Mouse (Mus musculus): ENCODE data around the gene Cmtm6.

Cmtm6 gene

DNA sequence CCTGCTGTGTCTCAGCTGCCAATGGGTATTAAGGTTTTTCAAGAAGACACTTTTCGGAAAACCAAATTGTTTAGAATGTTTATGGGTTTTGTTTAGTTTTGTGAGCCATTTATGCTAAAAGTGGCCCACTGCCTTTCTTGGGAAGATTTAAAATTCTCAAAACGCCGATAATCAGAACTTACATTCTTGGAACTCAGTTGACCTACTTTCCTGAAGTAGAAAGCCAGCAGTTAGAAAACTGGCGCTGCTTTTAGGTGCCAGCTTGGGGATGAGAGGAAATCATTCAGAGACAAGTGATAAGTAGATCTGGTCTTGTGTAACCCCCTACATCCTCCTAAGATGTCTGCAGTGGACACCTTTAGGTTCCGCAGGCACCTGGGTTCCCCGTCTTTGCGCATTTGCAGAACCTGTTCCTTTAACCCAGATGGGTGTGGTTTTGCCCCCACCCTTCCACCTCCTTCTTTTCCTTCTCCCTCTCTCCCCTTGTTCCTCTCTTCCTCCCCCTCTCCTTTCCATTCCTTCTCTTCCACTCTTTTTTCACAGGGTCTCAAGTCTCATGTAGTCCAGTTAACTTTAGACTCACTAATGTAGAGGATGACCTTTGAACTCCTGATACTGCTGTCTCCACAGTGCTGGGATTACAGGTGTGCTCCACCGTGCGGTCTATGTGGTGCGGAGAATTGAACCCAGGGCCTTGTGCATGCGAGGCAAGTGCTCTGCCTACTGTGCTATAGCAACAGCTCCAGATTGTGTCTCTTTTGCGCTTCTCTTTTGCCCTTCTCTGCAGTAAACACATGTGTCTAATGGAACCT, 1.2 kb downstream of the Cmtm6 start:
- DNase-seq = peak; percentile 48

DNA sequence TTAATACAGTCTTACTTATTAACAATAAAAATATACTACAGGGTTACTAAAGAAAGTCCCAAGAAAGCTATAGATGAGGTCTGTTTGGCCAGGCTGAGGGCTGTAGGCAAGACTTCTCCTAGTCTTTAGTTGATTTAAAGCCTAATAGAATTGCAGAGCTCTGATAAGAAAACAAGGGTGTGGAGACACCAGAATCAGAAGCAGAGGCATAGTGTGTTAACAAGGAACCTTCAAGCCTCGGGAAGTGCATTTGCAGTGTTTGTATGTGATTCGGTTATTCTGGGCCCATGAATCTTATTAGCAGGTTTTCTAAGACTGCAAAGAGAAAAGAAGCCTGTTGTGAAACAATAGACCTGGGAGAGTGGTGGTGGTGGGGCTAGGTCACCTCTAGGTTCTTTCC, 2.3 kb downstream of the Cmtm6 start:
- no peak for DNase-seq

DNA sequence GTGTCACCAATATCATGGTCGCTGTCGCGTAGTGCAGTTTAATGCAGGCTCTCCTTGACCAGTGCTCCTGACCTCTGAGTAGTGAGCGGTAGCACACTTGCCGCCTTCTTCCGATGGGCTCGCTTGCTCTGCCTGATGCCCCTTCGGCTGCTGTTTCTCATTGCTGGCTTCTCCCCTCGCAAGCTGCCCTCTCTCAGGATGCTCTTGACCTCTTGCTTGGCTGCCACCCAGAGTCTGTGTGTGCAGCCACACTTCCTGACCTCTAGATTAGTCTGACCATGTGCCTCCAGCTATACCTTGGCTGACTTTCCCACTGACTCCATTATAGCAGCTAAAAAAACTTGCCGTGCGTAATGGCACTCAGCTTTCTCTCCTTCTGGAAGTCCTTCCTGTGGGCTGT, 5.5 kb downstream of the Cmtm6 start:
- DNase-seq = no peak

DNA sequence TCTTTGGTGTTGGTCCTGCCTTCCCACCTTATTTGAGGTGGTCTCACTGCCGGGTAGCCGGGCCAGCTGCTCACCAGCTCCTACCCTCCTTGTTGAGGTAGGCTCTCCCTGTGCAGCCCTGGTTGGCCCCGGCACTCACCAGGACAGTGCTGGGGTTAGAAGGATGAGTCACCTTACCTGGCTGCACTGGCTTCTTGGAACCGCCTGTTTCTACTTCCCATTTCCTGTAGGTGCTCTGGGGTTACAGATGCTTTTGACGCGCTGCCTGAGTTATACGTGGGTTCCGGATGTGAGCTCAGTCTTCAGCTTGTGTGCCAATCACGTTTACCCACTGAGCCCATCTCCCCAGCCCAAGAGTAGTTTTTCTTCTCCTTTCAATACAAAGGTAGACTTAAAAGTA, 9.4 kb downstream of the Cmtm6 start:
- DNase-seq = no peak

DNA sequence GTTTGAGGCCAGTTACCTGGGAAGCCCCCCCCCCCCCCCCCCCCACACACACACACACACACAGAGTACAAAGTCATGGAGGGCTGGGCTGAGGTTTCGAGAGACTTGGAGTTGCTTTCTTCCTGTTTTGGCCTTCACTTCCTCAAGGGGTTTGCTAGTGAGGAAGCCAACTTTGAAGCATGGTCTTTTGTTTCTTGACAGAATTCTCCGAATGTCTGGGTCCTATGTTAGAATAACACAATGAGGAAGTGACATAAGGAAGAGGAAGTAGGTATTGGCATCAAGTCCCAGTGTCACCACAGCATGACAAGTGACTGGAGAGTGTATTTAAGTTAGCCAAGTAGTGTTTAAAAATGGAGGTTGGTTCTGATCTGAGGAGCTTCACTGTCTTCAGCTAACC, 11.8 kb downstream of the Cmtm6 start:
- DNase-seq = no peak

DNA sequence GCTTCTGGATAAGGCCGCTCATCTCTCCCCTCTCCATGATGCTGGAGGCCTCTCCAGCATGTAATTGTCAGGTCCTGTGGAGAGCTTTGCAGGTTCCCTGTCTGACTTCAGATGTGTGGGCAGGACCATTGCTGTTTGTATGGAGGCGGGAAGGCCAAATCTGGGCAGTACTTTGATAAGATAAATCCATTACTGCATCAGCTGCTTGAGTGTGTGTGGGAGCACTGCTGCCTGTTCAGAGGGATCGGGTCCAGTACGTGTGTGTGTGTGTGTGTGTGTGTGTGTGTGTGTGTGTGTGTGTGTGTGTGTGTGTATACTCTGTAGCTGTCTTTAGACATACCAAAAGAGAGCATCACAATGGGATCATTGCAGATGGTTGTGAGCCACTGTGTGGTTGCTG, 14.2 kb downstream of the Cmtm6 start:
- DNase-seq = no peak

DNA sequence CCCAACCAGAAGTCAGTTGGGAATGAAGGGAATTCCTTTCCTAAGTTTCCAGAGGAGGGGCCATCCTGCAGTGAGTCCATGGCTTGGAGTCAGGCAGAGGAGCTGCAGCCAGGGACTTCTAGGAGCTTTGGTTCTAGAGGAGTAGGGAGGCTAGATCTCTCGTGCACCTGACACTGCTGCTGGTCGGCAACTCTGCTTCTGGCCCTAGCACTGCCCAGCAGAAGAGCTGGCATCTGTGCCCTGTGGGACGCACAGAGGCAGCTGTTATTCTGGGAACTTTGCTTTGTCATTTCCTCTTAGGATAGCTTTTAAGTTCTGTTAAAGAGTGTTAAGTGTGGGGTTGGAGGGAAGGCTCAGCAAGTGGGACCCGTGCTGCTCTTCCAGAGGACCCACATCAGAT, 14.7 kb downstream of the Cmtm6 start:
- no peak for DNase-seq

DNA sequence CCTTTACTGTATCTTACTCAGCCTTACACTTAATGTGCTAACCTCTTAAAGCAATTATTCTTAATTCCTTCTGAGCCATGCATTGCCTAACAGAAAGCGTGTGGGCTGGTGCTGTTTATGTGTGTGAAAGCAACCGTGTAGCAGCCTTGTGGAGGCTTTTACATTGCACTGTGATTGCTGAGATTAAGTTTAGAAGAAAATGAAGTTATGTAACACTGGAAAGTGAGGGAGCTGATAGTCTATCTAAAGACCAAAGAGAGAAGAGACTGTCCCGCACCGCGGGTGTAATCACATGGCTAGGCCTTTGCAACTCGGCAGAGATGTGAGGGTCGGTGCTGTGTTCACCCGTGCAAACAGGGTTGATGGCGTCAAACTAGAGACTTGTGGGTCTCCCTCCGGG, 16.1 kb downstream of the Cmtm6 start:
- DNase-seq = no peak

DNA sequence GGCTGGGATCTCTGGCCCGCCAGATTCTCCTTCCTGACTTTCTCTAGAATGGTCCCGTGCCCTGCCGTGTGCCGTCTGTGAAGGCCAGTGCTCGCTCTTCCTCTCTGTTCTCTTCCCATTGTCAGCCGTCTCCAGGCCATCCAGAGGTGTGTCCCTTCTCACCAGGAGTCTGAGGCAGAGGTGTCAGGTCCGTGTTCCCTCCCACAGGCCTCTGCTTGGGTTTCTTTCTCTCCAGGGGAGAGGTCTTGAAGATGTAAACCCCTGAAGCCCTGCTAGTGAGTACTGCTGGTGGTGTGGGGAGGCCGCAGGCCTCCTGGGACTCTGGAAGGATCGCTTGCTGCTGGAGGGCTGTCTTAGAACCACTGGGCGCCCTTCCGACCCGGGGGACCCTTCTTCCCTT, 16.6 kb downstream of the Cmtm6 start:
- no peak for DNase-seq

DNA sequence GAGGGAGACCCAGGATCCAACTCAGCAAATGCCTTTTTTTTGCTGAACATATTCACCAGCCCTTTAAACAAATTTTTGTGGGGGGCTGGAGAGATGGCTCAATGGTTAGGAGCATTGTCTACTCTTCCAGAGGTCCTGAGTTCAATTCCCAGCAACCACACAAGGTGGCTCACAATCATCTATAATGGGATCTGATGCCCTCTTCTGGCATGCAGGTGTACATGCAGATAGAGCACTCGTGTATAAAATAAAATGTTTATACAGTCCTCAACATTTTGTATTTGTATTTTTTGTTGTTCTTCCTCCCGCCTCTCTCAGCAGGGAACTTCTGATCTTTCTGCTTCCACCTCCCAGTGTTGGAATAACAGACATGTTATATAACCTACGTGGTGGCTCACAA, 20.7 kb downstream of the Cmtm6 start:
- DNase-seq = no peak

DNA sequence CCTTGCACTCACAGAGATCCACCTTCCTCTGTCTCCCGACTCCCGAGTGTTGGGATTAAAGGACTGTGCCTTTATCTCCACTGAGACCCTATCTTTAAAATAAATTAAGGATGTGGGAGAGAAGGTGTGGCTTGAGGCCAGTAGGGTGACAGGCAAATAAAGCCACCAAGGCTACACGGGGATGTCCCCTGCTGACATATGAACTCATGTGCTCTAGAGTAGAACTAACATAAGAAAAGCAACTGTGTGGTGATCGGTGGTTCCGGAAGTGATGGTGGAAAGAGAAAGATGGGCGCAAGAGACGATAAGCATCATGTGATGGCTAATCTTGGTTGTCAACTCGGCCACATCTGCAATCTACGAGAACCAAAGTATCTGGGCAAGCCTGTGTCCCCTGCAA, 21.4 kb downstream of the Cmtm6 start:
- no peak for DNase-seq

DNA sequence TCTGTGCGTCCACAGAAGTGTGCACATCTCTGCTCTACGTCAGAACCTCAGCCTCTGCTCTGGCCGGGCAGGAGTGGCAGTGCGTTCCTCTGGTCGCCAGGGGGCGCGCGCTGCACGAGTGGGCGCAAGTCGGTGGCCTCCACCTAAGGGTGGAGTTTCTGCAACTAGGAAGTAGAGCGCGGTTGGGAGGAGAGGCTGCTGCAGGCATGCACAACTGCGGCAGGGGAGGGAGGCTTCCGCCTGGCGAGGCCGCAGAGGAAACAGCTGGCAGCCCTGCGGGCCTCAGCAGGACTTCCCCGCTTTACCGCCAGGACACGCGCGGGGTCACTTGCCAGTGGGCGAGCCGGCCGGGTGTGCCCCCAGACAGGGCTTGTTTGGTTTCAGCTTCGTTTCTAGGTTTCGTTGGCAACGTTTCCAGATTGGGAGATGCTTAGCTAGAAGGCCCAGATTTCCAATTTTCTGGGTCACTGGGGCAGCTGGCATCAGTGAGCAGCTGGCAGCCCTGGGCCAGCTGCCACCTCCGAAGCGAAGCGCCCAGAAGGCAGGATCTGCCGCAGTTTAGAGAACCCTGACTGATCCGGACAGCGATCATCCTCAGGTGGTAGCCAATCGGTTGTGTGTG, 22.1 kb downstream of the Cmtm6 start:
- DNase-seq = peak; percentile 97

DNA sequence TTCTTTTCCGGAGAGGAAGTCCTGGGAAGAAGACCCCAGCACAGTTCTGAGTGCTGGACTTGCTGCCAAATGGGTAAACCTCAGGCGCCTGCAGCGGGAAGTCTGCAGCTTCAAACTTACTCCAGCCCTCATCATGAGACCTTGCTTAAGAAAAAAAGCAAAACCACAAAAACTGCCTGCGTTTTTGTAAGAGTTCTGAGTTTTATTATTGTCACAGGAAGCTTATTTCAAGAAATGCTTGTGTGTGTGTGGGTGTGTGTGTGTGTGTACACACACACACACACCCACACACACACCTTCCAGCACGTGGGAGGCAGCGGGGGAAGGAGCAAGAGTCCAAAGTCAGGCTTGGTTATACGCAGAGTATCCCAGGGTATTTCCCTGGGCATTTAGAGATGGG, 27.4 kb downstream of the Cmtm6 start:
- no peak for DNase-seq

DNA sequence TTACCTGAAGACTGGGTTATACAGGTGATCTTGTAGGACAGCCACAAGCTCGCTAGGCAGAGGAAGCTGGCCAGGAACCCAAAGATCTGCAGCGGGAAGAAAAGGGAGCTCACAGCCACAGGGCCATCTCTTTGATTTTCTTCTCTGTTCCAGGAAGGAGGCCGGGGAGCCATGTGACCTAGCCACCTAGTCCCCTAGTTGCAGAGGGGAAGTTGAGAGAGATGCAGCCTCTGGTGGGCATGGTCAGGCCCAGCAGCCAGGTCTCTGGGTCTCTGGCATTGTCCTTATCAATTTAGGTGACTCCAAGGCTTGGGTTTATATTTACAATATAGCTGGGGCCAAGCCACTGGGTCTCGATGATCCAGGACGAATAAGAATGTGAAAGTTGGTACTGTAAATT, 27.9 kb downstream of the Cmtm6 start:
- DNase-seq = no peak

DNA sequence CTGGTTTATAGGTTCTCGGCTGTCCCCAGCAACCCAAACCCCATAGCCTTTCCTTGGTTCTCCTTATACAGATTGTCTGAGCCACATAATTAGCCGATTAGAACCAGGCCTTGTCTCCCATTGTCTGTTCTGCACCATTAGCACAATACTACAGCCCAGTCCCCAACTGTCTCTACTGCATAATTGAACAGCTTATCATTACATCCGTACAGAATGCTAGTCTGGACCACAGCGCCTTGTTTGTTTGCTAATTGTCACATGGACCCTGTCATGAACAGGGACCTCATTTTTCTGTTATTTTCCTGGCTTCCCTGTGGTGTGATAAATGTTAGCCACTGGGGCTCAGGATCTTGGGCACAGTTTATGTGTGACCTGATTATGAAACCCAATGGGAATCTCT, 29.0 kb downstream of the Cmtm6 start:
- no peak for DNase-seq

DNA sequence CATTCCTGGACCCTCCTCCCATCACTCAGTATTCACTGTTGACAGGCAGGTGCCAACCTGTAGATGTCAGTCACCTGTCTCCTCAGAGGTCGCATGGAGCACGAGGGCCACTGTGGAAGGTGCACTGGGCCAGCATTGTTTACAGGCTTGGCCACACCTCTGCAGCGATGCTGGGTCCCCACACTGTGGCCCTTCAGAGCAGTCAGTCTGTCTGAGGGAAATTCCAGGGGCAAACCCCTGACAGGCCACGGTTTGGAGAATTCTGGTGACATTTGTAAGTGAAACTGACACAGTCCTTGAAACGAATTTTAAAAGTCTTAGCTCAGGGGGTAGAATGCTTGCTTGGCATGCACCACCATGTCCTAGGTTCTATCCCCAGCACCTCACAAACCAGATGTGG, 29.4 kb downstream of the Cmtm6 start:
- no peak for DNase-seq

DNA sequence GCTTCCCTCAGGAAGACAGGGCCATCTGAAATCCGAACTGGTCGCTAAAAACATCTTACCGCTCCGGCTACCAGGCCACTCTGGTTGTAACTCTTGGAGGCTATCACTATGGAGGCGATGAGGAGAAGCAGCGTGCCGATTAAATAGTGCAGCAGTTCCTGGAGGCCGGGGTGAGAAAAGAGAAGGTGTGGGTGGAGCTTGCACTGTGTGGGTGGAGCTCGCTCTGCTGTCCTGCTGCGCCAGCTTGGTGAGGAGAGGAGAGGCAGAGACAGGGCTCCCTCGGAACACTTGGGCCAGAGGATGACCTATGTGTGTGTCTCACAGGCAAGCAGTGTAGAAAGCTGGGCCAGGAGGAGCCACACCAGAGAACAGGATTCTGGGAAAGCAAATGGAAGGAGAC, 30.9 kb downstream of the Cmtm6 start:
- no peak for DNase-seq

DNA sequence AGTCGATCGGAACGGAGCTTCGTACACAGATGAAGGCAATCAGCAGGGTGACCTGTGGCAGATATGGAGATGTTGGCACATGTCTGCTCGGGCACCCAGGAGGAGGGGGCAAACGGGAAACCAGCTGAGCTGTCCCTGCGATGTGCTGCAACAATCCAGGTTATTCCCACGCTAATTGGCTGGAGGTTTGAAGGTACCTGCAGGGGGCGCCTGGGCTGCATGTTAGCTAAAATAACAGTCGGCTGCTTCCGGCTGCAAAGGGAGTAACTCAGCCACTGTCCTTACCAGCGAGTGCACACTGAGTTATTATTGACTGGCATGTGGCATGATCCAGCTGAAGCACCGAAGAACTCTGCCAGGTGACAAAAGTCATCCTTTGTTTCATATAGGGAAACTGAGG, 32.4 kb downstream of the Cmtm6 start:
- DNase-seq = peak; percentile 81

DNA sequence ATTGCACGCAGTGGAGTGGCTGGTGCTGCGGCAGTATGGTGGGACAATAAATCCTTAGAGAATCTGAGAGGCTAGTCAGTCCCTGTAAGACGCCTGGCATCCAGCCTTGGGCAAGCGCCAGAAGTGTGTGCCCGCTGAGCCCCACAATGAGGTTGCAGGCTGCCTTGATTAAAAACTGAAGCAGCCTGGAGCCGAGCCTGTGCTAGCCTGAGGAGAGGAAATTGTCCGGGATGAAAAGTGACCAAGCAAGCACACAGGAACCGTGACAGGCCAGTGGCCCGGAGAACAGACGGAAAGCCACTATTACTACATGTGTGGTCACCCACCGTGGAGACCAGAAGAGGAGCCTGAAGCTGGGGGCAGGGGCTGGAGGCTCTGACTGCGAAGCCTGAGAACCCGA, 36.1 kb downstream of the Cmtm6 start:
- DNase-seq = no peak

DNA sequence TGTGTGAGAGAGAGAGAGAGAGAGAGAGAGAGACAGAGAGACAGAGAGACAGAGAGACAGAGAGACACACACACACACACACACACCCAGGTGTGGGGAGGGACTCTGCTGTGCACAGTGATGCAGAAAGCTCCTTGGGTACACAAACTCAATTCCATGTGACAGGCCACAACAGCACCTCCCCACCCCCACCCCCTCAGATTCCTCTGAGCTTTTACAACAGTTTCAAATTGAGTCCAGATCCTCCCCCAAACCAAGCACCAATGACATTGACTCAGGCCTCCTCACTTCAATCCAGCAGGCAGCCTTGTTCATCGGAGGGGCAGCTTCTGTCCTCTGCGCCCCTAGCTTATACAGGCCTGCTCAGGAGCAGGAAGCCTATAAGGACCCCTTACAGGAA, 36.6 kb downstream of the Cmtm6 start:
- no peak for DNase-seq

DNA sequence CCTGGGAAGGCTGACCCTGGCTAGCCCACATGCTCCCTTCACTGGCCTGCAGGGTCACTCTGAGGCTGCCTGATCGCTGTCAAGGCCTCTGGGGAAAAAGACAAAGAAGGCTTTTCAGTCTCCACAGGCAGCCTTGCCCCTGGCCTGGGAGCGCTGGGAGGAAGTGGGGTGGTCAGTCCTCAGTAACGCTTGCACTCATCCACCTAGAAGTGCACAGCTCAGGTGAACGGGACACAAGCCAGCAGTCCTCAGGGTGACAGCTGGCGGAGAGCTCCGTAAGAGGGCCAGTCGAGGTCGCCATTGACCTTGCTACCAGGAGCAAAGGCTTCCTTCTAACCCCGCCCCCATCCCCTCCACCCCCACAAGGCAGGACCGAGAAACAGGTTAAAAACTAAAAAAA, 37.1 kb downstream of the Cmtm6 start:
- no peak for DNase-seq

DNA sequence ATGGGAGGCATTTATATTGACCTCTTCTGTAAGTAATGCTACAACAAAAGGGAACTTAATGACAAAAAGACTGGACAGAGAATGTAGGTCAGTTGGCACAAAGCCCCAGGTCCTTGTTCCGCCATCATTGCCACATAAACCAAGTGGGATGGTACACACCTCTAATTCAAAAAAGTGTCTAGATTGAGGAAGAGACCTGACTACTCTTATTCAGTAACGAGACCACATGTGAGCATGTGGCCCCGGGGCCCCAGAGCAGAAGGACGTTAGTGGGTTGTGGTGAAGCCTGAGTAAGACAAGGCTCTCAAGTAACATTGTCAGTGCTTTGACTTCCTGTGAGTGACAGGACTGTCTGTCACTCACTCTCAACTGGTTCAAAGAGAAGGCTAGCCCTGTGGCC, 39.3 kb downstream of the Cmtm6 start:
- DNase-seq = peak; percentile 50

DNA sequence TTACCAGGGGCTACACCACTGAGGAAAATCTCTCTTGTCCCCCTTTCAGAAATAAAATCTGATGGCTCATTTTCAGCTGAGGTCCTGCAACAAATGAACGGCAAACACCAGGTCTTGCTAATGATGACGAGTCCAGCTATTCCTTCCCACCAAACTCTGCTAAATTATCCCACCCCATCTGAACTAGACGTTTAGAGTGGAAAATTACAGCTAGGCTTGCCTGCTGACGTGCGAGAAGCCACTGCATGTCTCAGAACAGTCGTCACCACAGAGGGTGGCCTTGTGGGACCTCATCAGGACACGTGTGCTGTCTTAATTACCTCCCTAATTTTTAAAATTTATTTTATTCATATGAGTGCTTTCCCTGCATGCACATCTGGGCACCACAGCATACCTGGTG, 40.6 kb downstream of the Cmtm6 start:
- DNase-seq = no peak

DNA sequence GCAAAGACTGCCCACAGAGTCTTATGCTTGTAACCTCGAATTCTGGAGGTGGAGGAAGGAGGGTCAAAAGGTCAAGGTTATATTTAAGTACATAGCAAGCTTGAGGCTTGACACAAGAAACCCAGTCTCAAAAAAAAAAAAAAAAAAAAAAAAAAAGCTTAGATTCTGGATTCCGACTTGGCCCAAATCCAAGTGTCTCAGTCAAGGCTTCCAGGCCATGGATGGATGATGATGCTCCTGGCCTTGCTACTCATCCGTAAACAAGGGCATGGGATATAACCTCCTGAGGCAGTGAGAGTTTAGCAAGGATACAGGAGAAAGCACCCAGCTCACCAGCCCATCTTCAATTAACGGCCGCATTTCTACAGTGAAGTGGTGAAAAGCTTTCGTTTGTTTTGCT, 43.7 kb downstream of the Cmtm6 start:
- DNase-seq = no peak

DNA sequence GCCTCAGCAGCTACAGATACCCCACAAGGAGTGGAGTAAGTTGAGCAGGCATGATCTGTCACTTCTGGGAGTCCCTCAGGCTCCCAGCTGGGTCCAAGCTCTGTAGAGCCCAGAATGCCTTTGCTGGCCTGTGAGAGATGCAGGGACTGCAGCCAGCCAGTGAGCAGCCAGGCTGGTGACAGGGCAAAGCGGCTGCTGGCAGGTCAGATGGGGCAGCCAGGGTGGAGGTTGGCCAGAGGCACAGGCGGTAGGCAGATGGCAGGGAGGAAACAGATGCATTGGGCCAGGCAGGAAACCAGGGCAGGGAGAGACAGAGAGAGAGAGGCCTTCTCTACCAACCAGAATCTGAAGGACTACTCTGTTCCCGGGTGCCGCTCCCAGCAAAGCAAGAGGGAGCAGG, 44.4 kb downstream of the Cmtm6 start:
- peak; percentile 63 for DNase-seq

All from thymus, postnatal 4 days (tissue).